Mouse (Mus musculus): ENCODE data around the gene Uggt2. TPM values are rescaled to one million over a fixed set of nuclear protein-coding genes. Genes with fewer than 3 reads are reported as not detected.

The Uggt2 gene
- polyA plus RNA-seq (2014; fragmentation: Illumina TruSeq; extraction: RNeasy Lipid Tissue Mini Kit (QIAGEN cat#74804); ENCODE audit: low replicate concordance), result 2.6 TPM

DNA sequence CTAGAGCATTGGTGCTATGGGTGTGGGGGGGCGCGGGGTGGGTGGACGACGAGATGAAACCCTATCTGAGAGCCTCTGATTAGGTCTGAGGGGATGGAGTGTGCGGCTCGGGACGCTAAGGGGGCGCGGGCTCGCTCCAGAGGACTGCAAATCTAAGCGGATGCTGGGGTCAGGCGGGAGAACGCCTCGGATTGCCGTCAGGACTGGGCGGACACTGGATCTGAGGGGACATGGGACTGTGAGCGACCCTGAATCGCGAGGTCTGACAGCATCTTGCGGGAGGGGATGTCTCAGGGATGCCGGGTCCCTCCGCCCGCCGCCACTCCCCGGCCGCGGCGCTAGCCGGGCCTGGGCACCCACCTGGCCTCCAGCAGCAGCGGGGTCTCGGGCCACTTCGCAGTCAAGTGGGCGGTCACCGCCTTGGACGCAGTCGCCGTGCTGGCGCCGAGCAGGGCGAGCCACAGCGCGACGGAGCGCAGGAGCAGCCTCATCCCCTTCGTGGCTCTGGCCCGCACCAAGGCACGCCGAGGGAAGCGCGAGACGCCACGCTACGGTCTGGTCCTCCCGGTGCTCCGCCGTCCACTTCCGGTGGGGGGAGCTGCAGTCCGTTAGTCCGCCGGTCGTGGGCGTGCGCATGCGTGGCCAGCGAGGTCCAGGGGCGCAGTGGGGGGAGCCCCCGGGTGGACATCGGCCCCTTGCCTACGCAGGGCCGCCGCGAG lies at the start of gene Uggt2:
Uggt2 (minus strand) TSS at position 580 of the 719 bp plus-strand sequence.

DNA sequence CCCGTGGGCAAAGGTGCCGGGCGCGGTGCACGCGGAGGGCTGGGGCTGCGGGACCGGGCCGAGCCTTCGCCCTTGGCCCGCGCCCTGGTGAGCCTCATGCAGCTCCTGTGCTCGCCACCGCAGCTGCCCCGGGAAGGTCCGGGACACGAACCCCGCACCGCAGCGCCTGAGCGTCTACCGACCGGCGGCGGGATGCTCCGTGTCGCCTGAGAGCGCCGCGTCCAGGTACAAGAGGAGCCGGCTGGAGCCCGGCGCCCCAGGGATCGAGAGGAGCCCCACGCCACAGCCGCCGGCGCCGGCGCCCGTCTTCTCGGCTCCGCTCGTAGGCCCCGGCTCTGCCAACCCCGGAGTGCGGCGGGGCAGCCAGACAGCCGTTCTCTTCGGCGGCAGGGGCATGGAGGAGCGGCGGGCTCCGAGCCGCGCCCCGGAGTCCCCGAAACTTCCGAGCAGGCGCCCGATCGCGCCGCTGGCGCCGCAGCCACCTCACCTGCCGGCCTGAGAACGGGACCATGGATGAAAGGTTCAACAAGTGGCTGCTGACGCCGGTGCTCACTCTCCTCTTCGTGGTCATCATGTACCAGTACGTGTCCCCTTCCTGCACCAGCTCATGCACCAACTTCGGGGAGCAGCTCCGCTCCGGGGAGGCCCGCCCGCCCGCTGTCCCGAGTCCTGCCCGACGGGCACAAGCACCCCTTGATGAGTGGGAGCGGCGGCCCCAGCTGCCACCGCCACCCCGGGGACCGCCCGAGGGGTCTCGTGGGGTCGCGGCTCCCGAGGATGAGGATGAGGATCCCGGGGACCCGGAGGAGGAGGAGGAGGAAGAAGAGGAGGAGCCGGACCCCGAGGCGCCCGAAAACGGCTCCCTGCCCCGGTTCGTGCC lies 38.9 kb upstream of the Uggt2 start, which contains the start of gene Hs6st3:
Hs6st3 (plus strand) TSS at position 436 of the 880 bp plus-strand sequence.

GRCm38 (mm10) chr14:118937533-118938492 lies 161.4 kb downstream of the Uggt2 start, which contains the start of gene Dnajc3:
Gene Dnajc3, plus strand, starts transcription at chr14:118937976.

Other genes starting within 250 kb of the Uggt2 start
- 3.2 TPM for gene Dzip1, start 174.0 kb downstream of the Uggt2 start, polyA plus RNA-seq (2014; fragmentation: Illumina TruSeq; extraction: RNeasy Lipid Tissue Mini Kit (QIAGEN cat#74804); ENCODE audit: low replicate concordance)
- 118 TPM for gene Dnajc3, start 161.5 kb downstream of the Uggt2 start, polyA plus RNA-seq (2014; fragmentation: Illumina TruSeq; extraction: RNeasy Lipid Tissue Mini Kit (QIAGEN cat#74804); ENCODE audit: low replicate concordance)
- not detected for gene Hs6st3, start 38.9 kb upstream of the Uggt2 start, polyA plus RNA-seq (2014; fragmentation: Illumina TruSeq; extraction: RNeasy Lipid Tissue Mini Kit (QIAGEN cat#74804); ENCODE audit: low replicate concordance)